Mouse (Mus musculus): ENCODE data around the gene Socs7.

Socs7 gene

GRCm38 (mm10) chr11:97343175-97343574 is 19.2 kb upstream of the Socs7 start:
- CTCF ChIA-PET: interaction anchor here (0.6 kb wide), 1 partner anchor 58 kb away, joined by 3 read pairs; no protein-coding TSS in a partner anchor

DNA sequence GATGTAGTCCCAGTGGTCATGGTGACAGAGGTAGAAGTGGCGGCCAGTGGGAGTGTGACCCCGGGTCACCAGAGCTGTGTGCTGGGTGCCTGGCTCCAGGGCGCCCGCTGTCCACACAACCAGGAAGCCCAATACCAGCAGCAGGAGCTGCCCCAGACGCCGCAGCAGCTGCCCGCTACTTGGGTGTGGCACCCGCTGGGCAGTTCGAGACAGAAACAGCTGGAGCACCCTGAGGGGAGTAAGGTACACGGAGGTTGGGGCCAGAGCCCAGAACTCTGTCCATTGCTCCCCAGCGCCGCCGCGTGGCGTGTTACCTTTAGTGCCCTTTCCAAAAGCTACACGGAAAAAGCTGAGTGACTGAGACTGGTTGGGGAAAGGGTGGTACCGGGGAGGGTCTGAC is 18.7 kb upstream of the Socs7 start:
- CTCF ChIA-PET: no interaction called here

- CTCF ChIA-PET: interaction anchor here (0.7 to 1.0 kb wide), 2 partner anchors 11 to 50 kb away, joined by 3 to 5 read pairs; no protein-coding TSS in a partner anchor
Observed at GRCm38 (mm10) chr11:97345446-97345845, 16.9 kb upstream of the Socs7 start.

DNA sequence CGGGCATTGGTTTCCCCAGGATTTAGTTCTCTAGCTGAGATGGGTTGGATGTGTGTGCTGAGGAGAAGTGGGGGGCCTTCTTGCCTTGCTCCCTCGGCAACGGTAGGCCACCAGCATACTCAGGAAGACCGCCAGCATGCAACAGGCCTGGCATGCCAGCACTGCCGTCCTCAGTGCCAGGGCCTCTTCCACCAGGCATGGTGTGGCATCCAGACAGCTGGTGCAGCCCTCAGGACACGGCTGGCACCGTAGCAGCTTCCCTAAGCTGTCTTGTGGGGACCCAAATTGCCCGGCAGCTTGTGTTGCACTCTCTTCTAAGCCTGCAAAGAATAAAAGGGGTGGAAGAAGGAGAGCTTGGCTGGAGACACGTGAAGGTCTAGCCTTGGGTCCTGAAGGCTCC is 16.0 kb upstream of the Socs7 start:
- CTCF ChIA-PET: interaction anchor here (1.0 kb wide), 1 partner anchor 10 kb away, joined by 3 read pairs; no protein-coding TSS in a partner anchor

DNA sequence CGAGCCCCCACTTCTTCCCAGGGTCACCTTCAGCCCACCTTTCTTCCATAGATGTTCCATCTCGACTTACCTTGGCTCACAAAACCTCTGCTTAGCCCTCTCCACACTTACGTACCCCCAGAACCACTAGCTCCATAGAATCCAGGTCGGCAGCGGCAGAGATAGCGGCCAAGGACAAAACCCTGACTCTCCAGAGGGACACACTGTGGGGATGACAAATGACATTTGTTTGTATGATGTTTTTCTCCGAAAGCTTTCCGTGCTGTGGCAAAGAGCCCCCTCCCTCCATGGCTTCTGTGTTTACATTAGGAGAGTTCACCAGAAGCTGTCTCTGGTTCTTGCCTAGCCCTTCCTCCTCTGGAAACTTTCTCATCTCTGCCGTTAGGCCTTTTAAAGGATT is 15.1 kb upstream of the Socs7 start:
- CTCF ChIA-PET: no interaction called here

GRCm38 (mm10) chr11:97350035-97350434 is 12.3 kb upstream of the Socs7 start:
- CTCF ChIA-PET: no interaction called here

DNA sequence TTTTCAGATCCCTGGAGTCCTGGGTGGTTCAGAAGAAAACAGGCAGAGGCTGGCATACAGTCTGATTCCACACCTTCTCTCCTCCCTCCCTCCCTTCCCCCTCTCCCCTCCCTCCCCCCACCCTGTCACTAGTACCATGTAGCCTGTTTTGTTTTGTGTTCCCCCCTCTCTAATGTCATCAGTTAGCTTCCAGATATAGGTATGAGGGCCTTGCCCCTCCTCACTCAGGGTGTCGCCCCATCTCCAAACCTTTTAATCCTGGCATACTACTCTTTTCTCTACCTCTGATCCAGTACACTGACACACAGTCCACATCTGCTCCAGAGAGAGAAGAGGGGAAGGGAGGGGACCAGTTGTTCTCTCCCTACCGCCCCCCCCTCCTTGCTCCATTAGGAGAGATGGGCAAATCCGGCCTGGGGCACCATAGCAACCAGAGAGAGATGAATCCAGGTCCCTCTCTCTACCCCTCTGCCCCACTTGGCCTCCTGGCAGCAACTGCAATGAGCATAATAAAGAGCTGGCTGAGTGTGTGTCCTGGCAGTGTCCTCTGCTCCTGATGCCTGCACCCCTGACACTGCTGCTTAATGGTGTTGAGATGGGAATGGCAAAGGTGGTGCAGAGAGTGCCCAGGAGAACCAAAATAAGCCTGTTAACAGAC is 10.2 kb upstream of the Socs7 start, which contains the start of gene Gpr179:
TSS of gene Gpr179 (minus strand) at position 51 of the 658 bp plus-strand sequence.
- CTCF ChIA-PET: no interaction called here

- CTCF ChIA-PET: no interaction called here
Observed at GRCm38 (mm10) chr11:97352935-97353597, 9.3 kb upstream of the Socs7 start.

DNA sequence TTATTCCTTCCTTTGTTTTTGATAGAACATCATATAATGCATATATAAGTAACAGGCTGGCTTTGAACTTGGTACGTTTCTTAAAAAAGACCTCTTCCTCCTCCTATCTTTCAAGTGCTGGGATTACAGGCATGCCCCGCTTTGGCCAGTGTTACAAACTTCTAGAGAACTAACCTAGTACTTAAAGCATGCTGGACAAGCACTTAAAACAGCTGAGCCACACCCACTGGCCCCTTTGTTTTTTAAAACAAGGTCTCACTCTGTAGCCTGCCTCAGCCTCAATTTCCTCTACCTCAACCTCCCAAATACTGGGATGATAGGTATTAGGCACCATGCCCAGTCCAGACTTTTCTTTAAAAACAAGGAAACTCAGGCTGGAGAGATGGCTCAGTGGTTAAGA is 7.7 kb upstream of the Socs7 start:
- CTCF ChIA-PET: no interaction called here

- CTCF ChIA-PET: no interaction called here
Observed at GRCm38 (mm10) chr11:97355247-97355646, 7.1 kb upstream of the Socs7 start.

GRCm38 (mm10) chr11:97357663-97358062 is 4.7 kb upstream of the Socs7 start:
- CTCF ChIA-PET: interaction anchor here (0.6 to 1.0 kb wide), 2 partner anchors 43 to 44 kb away, joined by 3 to 4 read pairs; no protein-coding TSS in a partner anchor

DNA sequence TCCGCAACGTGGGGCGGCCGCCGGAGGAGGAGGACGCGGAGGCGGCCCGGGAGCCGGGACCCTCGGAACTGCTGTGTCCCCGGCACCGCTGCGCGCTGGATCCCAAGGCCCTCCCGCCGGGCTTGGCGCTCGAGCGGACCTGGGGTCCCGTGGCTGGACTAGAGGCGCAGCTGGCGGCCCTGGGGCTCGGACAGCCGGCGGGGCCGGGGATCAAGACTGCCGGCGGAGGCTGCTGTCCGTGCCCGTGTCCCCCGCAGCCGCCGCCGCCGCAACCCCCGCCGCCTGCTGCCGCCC is 245 bp downstream of the Socs7 start:
- CTCF ChIA-PET: no interaction called here

- CTCF ChIA-PET: no interaction called here
Observed at GRCm38 (mm10) chr11:97362943-97363643, 742 bp downstream of the Socs7 start.

GRCm38 (mm10) chr11:97363644-97363995 is 1.3 kb downstream of the Socs7 start:
- CTCF ChIA-PET: no interaction called here

- CTCF ChIA-PET: interaction anchor here (0.5 to 0.7 kb wide), 2 partner anchors 338 to 1316 kb away, joined by 3 to 5 read pairs; partner anchors contain the start of gene Psmb3
Observed at GRCm38 (mm10) chr11:97365556-97365955, 3.2 kb downstream of the Socs7 start.

GRCm38 (mm10) chr11:97368501-97368900 is 6.2 kb downstream of the Socs7 start:
- CTCF ChIA-PET: no interaction called here

GRCm38 (mm10) chr11:97370329-97371091 is 8.2 kb downstream of the Socs7 start:
- CTCF ChIA-PET: interaction anchor here (0.6 kb wide), 3 partner anchors 16 to 392 kb away, joined by 4 to 8 read pairs (median 5); no protein-coding TSS in a partner anchor

DNA sequence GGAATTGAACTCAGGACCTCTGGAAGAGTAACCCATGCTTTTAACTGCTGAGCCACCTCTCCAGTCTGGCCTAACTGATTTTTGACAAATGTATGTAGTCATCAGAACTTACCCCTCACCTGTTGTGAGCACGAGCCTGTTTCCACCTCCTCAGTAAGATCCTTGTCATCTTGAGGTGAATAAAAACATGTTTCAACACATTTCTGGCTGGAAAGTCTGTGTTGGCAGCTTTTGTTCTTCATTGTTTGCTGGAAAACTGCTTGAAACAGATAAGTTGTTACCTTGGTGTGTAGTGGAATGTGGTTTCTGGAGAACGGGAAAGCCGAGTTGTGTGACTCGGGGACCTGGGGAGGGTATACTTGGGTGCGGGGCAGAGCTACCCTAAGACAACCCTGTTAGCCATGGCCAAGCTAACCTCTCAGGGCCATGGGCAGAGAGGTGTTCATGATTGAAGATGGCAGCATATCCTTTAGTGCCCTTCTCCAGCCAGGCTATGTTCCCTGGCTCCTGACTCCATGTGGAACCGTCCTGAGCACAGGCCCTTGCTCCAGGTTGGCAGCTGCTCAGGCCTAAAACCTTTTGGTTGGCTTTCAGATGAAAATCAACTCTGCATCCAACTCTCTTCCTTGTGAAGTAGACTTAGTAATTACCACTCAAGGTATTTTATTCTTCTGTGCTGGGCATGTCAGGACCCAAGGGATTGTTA is 10.0 kb downstream of the Socs7 start:
- CTCF ChIA-PET: interaction anchor here (0.6 kb wide), 1 partner anchor 1239 kb away, joined by 11 read pairs; no protein-coding TSS in a partner anchor

- CTCF ChIA-PET: no interaction called here
Observed at GRCm38 (mm10) chr11:97373402-97373801, 11.1 kb downstream of the Socs7 start.

- CTCF ChIA-PET: interaction anchor here (0.6 kb wide), 1 partner anchor 33 kb away, joined by 3 read pairs; no protein-coding TSS in a partner anchor
Observed at GRCm38 (mm10) chr11:97380036-97380435, 17.7 kb downstream of the Socs7 start.

- CTCF ChIA-PET: no interaction called here
Observed at GRCm38 (mm10) chr11:97383017-97383416, 20.7 kb downstream of the Socs7 start.
